Comparison of ENCODE assay signal across 13 mouse cellular contexts in the genomic region with DNA sequence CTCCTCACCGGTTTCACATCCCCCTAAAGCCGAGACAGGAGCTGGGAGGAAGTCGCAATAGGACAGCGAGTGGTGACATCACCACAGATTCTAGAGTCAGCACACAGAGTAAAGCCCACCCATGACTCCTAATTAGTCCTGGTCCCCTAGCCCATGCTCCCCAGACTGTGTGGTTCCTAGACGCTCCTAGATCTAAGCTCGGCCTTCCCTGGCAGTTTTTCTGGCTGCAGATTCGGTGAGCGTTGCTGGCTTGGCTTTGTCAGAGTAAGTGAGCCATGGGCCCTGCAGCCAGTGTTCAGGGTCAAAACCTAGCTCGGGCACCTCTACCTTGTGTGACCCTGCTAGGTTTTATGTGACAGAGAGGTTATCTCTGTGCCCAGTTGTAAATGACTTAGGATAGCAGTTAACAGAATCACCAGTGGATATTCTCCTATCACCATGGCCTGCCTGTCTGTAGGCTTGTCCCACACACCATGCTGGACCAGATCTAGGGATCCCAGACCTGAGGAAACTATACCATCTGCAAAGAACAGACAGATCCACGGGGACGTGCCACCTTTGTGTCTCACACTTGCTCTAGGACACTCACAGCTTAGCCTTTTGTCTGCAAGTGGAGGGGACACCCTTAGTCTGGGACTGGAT. TPM values are rescaled to one million over a fixed set of nuclear protein-coding genes. Genes with fewer than 3 reads are reported as not detected.
DNase-seq lines count a peak whose midpoint lies in the region; ATAC-seq and TF ChIP-seq lines count a peak whose summit lies in the region.
"Had no signal": no experiment of that assay in that cellular context is flagged by ENCODE, and none has a peak within 500 bp of the region (broad histone marks: within the 10 kb centered on the region; RNA-seq: fewer than 3 reads in every experiment).

No protein-coding gene starts in this region.

- H3K9ac ChIP-seq in hindbrain, embryonic 16.5 days (ENCODE audit: low read depth, low read length), result no peak overlapping the region
- 0 out of 2 replicates have a peak overlapping the region, but pooled peaks have one; percentile 1 for H3K9ac ChIP-seq in midbrain, embryonic 13.5 days (replicated peaks)
- H3K9ac ChIP-seq: embryonic facial prominence, embryonic 12.5 days had no signal

- H3K36me3 ChIP-seq in hindbrain, embryonic 16.5 days (ENCODE audit: control insufficient read depth, insufficient read depth, low read length), result peaks cover 4% of the 10 kb centered on the region; the same call in 1 of the 2 replicates
- peaks cover 42% of the 10 kb centered on the region for H3K36me3 ChIP-seq in midbrain, embryonic 13.5 days

- H3K27ac ChIP-seq in hindbrain, embryonic 16.5 days (ENCODE audit: low read depth, low read length), result peak overlapping the region; percentile 63
- H3K27ac ChIP-seq in midbrain, embryonic 13.5 days, result peak overlapping the region; percentile 86
- H3K27ac ChIP-seq: embryonic facial prominence, embryonic 12.5 days; heart, adult 2 months; left cerebral cortex, adult 2 months had no signal

- H3K4me2 ChIP-seq in hindbrain, embryonic 16.5 days (ENCODE audit: low read length), result no peak overlapping the region; the same call in 1 of the 2 replicates
- 0 out of 2 replicates have a peak overlapping the region, but pooled peaks have one; percentile 6 for H3K4me2 ChIP-seq in midbrain, embryonic 13.5 days (replicated peaks)
- H3K4me2 ChIP-seq: embryonic facial prominence, embryonic 12.5 days had no signal

- no peaks in the 10 kb centered on the region for H3K9me3 ChIP-seq in hindbrain, embryonic 16.5 days (ENCODE audit: control insufficient read depth, low read length)
- no peaks in the 10 kb centered on the region for H3K9me3 ChIP-seq in midbrain, embryonic 13.5 days
- H3K9me3 ChIP-seq: embryonic facial prominence, embryonic 12.5 days had no signal

- TF ChIP-seq POLR2A in lung, adult 2 months (IDR thresholded peaks at IDR 0.05; ENCODE audit: borderline replicate concordance, extremely low read depth, low read depth, low read length), result no peak

- no peak for ATAC-seq in CD4-positive, CD25-positive, alpha-beta regulatory T cell, adult 4 months
- peak; percentile 26 for ATAC-seq in erythroid progenitor cell, adult 5-6 weeks (replicated peaks; ENCODE audit: low FRiP score, poor library complexity, severe bottlenecking)
- peak; percentile 54; the same call in 1 of the 2 replicates for ATAC-seq in hindbrain, embryonic 16.5 days
- peak; percentile 71 for ATAC-seq in midbrain, embryonic 13.5 days
- ATAC-seq: intestine, postnatal 0 days; lung, postnatal 0 days had no signal

- WGBS in hindbrain, embryonic 16.5 days, result 41% methylated on average over 11 of the region's 11 CpGs
- WGBS in midbrain, embryonic 13.5 days, result 23% methylated on average over 11 of the region's 11 CpGs
- 76% methylated on average over 11 of the region's 11 CpGs for WGBS in lung, adult 2 months

- no peak overlapping the region for H3K4me3 ChIP-seq in hindbrain, embryonic 16.5 days (ENCODE audit: low read length)
- no peak overlapping the region for H3K4me3 ChIP-seq in midbrain, embryonic 13.5 days (replicated peaks)
- H3K4me3 ChIP-seq in lung, adult 2 months (replicated peaks; ENCODE audit: extremely low read depth, low read depth, low read length), result no peak overlapping the region
- H3K4me3 ChIP-seq: embryonic facial prominence, embryonic 12.5 days; heart, adult 2 months; left cerebral cortex, adult 2 months had no signal

- H3K4me1 ChIP-seq in hindbrain, embryonic 16.5 days (ENCODE audit: control insufficient read depth, insufficient read depth, low read depth, low read length), result peaks cover 13% of the 10 kb centered on the region
- peaks cover 42% of the 10 kb centered on the region for H3K4me1 ChIP-seq in midbrain, embryonic 13.5 days (replicated peaks)
- peaks cover 11% of the 10 kb centered on the region for H3K4me1 ChIP-seq in lung, adult 2 months (ENCODE audit: control insufficient read depth, insufficient read depth, low read length)

- H3K27me3 ChIP-seq in hindbrain, embryonic 16.5 days (replicated peaks; ENCODE audit: control insufficient read depth, insufficient read depth, low read length), result no peaks in the 10 kb centered on the region
- H3K27me3 ChIP-seq in midbrain, embryonic 13.5 days, result no peaks in the 10 kb centered on the region
- H3K27me3 ChIP-seq: embryonic facial prominence, embryonic 12.5 days had no signal

- no peak for TF ChIP-seq CTCF in lung, adult 2 months (IDR thresholded peaks at IDR 0.05; ENCODE audit: insufficient read depth, low read length)

- peak; percentile 43 for DNase-seq in CD4-positive, CD25-positive, alpha-beta regulatory T cell, adult 2 months (ENCODE audit: low read depth, low spot score)
- DNase-seq in right cerebral cortex, adult 18-20 months, result no peak
- DNase-seq in lung, adult 2 months, result no peak
- DNase-seq in kidney, postnatal 36 days, result no peak

RNA-seq across cellular contexts. Expression of a gene that starts 13.1 kb away (rescaled TPM):
- polyA plus RNA-seq in CD4-positive, CD25-positive, alpha-beta regulatory T cell, adult 4 months (2017; shearing (Covaris generic)), result 100 to 1,000 TPM in 1 of 2 experiments, 10 to 100 TPM in 1; 95.9 to 158 TPM
- total RNA-seq in erythroid progenitor cell, adult 5-6 weeks (2015; ENCODE audit: low replicate concordance), result 18.7 and 26.4 TPM in 2 replicates
- total RNA-seq in erythroid progenitor cell, adult 5-6 weeks (2017; ENCODE audit: low replicate concordance), result 12.0 and 13.1 TPM in 2 replicates
- polyA plus RNA-seq in hindbrain, embryonic 16.5 days (2015; fragmentation: Nextera tagmentation; extraction: Ambion mirVana), result 4.6 and 6.5 TPM in 2 replicates
- 10.7 and 11.8 TPM in 2 replicates for polyA plus RNA-seq in midbrain, embryonic 13.5 days (2015; fragmentation: Nextera tagmentation; extraction: Ambion mirVana)
- 22.2 and 22.7 TPM in 2 replicates for polyA plus RNA-seq in lung, adult 2 months (2012; rRNA removed)

RNA-seq across cellular contexts. Expression of a gene that starts 27.8 kb away (rescaled TPM):
- under 1 TPM in 1 of 2 experiments, not detected in 1; 0.43 TPM for polyA plus RNA-seq in CD4-positive, CD25-positive, alpha-beta regulatory T cell, adult 4 months (2017; shearing (Covaris generic))
- not detected in 2 replicates for total RNA-seq in erythroid progenitor cell, adult 5-6 weeks (2015; ENCODE audit: low replicate concordance)
- not detected in 2 replicates for total RNA-seq in erythroid progenitor cell, adult 5-6 weeks (2017; ENCODE audit: low replicate concordance)
- not detected in 2 replicates for polyA plus RNA-seq in hindbrain, embryonic 16.5 days (2015; fragmentation: Nextera tagmentation; extraction: Ambion mirVana)
- polyA plus RNA-seq in midbrain, embryonic 13.5 days (2015; fragmentation: Nextera tagmentation; extraction: Ambion mirVana), result not detected in 2 replicates
- polyA plus RNA-seq in lung, adult 2 months (2012; rRNA removed), result 0.45 and 0.49 TPM in 2 replicates
- total RNA-seq: heart, adult 2 months; left cerebral cortex, adult 2 months had no signal
- polyA plus RNA-seq: embryonic facial prominence, embryonic 12.5 days; heart, adult 2 months; intestine, postnatal 0 days had no signal

RNA-seq across cellular contexts. Expression of a gene that starts 34.0 kb away (rescaled TPM):
- polyA plus RNA-seq in CD4-positive, CD25-positive, alpha-beta regulatory T cell, adult 4 months (2017; shearing (Covaris generic)), result 1 to 10 TPM in 1 of 2 experiments, under 1 TPM in 1; 0.79 to 1.2 TPM
- not detected in 2 replicates for total RNA-seq in erythroid progenitor cell, adult 5-6 weeks (2015; ENCODE audit: low replicate concordance)
- not detected in 2 replicates for total RNA-seq in erythroid progenitor cell, adult 5-6 weeks (2017; ENCODE audit: low replicate concordance)
- not detected in 2 replicates for polyA plus RNA-seq in hindbrain, embryonic 16.5 days (2015; fragmentation: Nextera tagmentation; extraction: Ambion mirVana)
- polyA plus RNA-seq in midbrain, embryonic 13.5 days (2015; fragmentation: Nextera tagmentation; extraction: Ambion mirVana), result not detected in 2 replicates
- polyA plus RNA-seq in lung, adult 2 months (2012; rRNA removed), result 0.22 and 0.50 TPM in 2 replicates
- total RNA-seq: left cerebral cortex, adult 2 months had no signal
- polyA plus RNA-seq: embryonic facial prominence, embryonic 12.5 days; heart, adult 2 months; intestine, postnatal 0 days had no signal

RNA-seq across cellular contexts. Expression of a gene that starts 45.6 kb away (rescaled TPM):
- polyA plus RNA-seq in CD4-positive, CD25-positive, alpha-beta regulatory T cell, adult 4 months (2017; shearing (Covaris generic)), result not detected
- total RNA-seq in erythroid progenitor cell, adult 5-6 weeks (2015; ENCODE audit: low replicate concordance), result 16.6 and 43.6 TPM in 2 replicates
- total RNA-seq in erythroid progenitor cell, adult 5-6 weeks (2017; ENCODE audit: low replicate concordance), result 5.5 and 23.5 TPM in 2 replicates
- polyA plus RNA-seq in hindbrain, embryonic 16.5 days (2015; fragmentation: Nextera tagmentation; extraction: Ambion mirVana), result not detected in 2 replicates
- not detected in 2 replicates for polyA plus RNA-seq in midbrain, embryonic 13.5 days (2015; fragmentation: Nextera tagmentation; extraction: Ambion mirVana)
- 3.9 and 4.7 TPM in 2 replicates for polyA plus RNA-seq in lung, adult 2 months (2012; rRNA removed)
- total RNA-seq: left cerebral cortex, adult 2 months had no signal
- polyA plus RNA-seq: embryonic facial prominence, embryonic 12.5 days; intestine, postnatal 0 days had no signal
